Mouse (Mus musculus) spleen, adult 2 months (tissue): ENCODE measurements around the gene Tex14.

Experiments used
- CTCF ChIP-seq: fragments of 200-500 bp; IDR thresholded peaks from 2 replicates; pipeline ENCODE4 v1.5.1; 2011; ENCODE audit warnings: mild to moderate bottlenecking, inconsistent platforms; ENCODE audit not compliant: insufficient read depth, insufficient read length, insufficient replicate concordance; ENCODE audit errors: extremely low read depth
- POLR2A ChIP-seq: fragments of 200-500 bp; IDR thresholded peaks from 2 replicates; pipeline ENCODE4 v1.6.1; 2011; ENCODE audit warnings: low read depth, low read length, inconsistent platforms

- TF ChIP-seq CTCF (no peak), POLR2A (no peak)
Measured at GRCm38 (mm10) chr11:87595327-87595841, 190.5 kb downstream of the Tex14 start.
